ENCODE assay signal across 24 mouse cellular contexts in the genomic region with DNA sequence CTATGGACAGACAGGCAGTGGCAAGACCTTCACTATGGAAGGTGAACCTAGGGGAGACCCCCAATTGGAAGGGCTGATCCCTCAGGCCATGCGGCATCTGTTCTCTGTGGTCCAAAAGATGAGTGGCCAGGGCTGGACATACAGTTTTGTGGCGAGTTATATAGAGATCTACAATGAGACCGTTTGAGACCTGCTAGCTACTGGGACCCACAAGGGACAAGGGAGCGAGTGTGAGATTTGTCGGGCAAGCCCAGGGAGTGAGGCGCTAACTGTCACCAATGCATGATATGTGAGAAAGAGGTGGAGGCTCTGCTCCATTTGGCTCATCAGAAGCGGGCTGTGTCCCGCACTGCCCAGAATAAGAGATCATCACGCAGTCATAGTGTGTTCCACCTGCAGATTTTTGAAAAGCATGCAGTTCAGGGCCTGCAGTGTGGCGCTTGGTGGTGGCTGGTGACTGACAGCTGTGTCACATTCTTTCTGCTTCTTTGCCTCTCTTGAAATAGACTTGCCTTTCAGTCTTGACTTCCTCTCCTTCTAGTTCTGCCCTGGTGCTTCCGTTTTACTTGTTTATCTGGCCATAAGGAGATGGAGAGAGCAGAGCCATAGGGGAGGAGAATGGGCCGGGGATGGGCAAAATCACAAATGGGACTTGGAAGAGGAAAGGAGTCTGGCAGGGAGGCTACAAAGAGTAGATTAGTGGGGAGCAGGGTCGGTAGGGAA. TPM values are rescaled to one million over a fixed set of nuclear protein-coding genes. Genes with fewer than 3 reads are reported as not detected.
A peak's percentile ranks its signal among the peaks of the same experiment; 100 is the strongest.
DNase-seq lines count a peak whose midpoint lies in the region; ATAC-seq and TF ChIP-seq lines count a peak whose summit lies in the region.
"Had no signal": no experiment of that assay in that cellular context is flagged by ENCODE, and none has a peak within 500 bp of the region (broad histone marks: within the 10 kb centered on the region; RNA-seq: fewer than 3 reads in every experiment).

No protein-coding gene starts in this region.

- H3K4me1 ChIP-seq in lung, adult 2 months (ENCODE audit: control insufficient read depth, insufficient read depth, low read length): no peaks in the 10 kb centered on the region
- no peaks in the 10 kb centered on the region for H3K4me1 ChIP-seq in kidney, embryonic 14.5 days (ENCODE audit: control insufficient read depth, insufficient read depth, low read length)
- H3K4me1 ChIP-seq: neural tube, embryonic 12.5 days had no signal

- no peaks in the 10 kb centered on the region for H3K27me3 ChIP-seq in kidney, embryonic 14.5 days (ENCODE audit: control insufficient read depth, insufficient read depth, low read length)
- H3K27me3 ChIP-seq: heart, embryonic 12.5 days; limb, embryonic 15.5 days; neural tube, embryonic 12.5 days had no signal

- 63% methylated on average over 13 of the region's 13 CpGs for whole genome bisulfite sequencing in lung, adult 2 months
- WGBS in kidney, embryonic 14.5 days: 66% methylated on average over 13 of the region's 13 CpGs

- TF ChIP-seq CTCF in lung, adult 2 months (IDR thresholded peaks at IDR 0.05; ENCODE audit: insufficient read depth, low read length): no peak

- H3K9ac ChIP-seq in kidney, embryonic 14.5 days (ENCODE audit: low read depth, low read length): no peak overlapping the region
- H3K9ac ChIP-seq: forebrain, postnatal 0 days; heart, embryonic 12.5 days; hindbrain, embryonic 14.5 days; limb, embryonic 15.5 days; neural tube, embryonic 12.5 days had no signal

- H3K4me3 ChIP-seq in lung, adult 2 months (replicated peaks; ENCODE audit: extremely low read depth, low read depth, low read length): no peak overlapping the region
- H3K4me3 ChIP-seq in kidney, embryonic 14.5 days (ENCODE audit: low read length): no peak overlapping the region
- H3K4me3 ChIP-seq: forebrain, embryonic 10.5 days; gastrocnemius, adult 2 months; heart, embryonic 12.5 days; limb, embryonic 15.5 days; neural tube, embryonic 12.5 days had no signal

- no peaks in the 10 kb centered on the region for H3K36me3 ChIP-seq in kidney, embryonic 14.5 days (ENCODE audit: control insufficient read depth, insufficient read depth, low read length)
- H3K36me3 ChIP-seq: forebrain, embryonic 10.5 days; heart, embryonic 12.5 days; limb, embryonic 15.5 days; neural tube, embryonic 12.5 days had no signal

- no peak overlapping the region for H3K27ac ChIP-seq in kidney, embryonic 14.5 days (ENCODE audit: low read depth, low read length)
- H3K27ac ChIP-seq: forebrain, embryonic 10.5 days; gastrocnemius, adult 2 months; hindbrain, embryonic 14.5 days; limb, embryonic 15.5 days; neural tube, embryonic 12.5 days; stomach, postnatal 0 days had no signal

- peak; percentile 8 for DNase-seq in lung, postnatal 36 days
- no peak for DNase-seq in lung, adult 2 months
- peak; percentile 95 for DNase-seq in adipocyte (ENCODE audit: low spot score)
- DNase-seq in spleen, postnatal 10 days (ENCODE audit: low spot score in 2 of 2): peak; percentile 22 to 55
- no peak for DNase-seq in adrenal gland, adult 18-20 months (ENCODE audit: low spot score in 2 of 2)
- DNase-seq in heart, postnatal 25 days (ENCODE audit: low spot score): no peak
- DNase-seq: adrenal gland, adult 8-10 months; cerebellum, adult 11-12 months; cerebellum, postnatal 25 days; forebrain, postnatal 0 days; gastrocnemius, adult 2 months; heart, adult 11 months; heart, postnatal 14 days; layer of hippocampus, postnatal 36 days; lung, postnatal 4 days had no signal

- intact Hi-C loops in heart, postnatal 25 days (cut with DNase I): no loop called here

- ATAC-seq in megakaryocyte, adult 5-6 weeks (ENCODE audit: poor library complexity, severe bottlenecking): peak; percentile 59
- ATAC-seq in kidney, embryonic 14.5 days (ENCODE audit: low FRiP score, low TSS enrichment): no peak
- ATAC-seq: forebrain, postnatal 0 days had no signal

- no peak overlapping the region for H3K4me2 ChIP-seq in kidney, embryonic 14.5 days (replicated peaks; ENCODE audit: low read depth, low read length)
- H3K4me2 ChIP-seq: heart, embryonic 12.5 days; hindbrain, embryonic 14.5 days; limb, embryonic 15.5 days; midbrain, embryonic 11.5 days; neural tube, embryonic 12.5 days had no signal

- no peaks in the 10 kb centered on the region for H3K9me3 ChIP-seq in kidney, embryonic 14.5 days (ENCODE audit: control insufficient read depth, low read length)
- H3K9me3 ChIP-seq: forebrain, embryonic 10.5 days; heart, embryonic 12.5 days; limb, embryonic 15.5 days; neural tube, embryonic 12.5 days had no signal

- TF ChIP-seq POLR2A in lung, adult 2 months (IDR thresholded peaks at IDR 0.05; ENCODE audit: borderline replicate concordance, extremely low read depth, low read depth, low read length): no peak

RNA-seq across cellular contexts. Expression of a gene that starts 33.7 kb away (rescaled TPM):
- 104 and 117 TPM in 2 replicates for polyA plus RNA-seq in lung, adult 2 months (2012; rRNA removed)
- 0.38 TPM in 1 of 2 replicates, not detected in the other for total RNA-seq in megakaryocyte, adult 5-6 weeks (2015)
- not detected in 2 replicates for total RNA-seq in megakaryocyte, adult 5-6 weeks (2017)
- total RNA-seq in adrenal gland, adult 18-20 months (2021): 10 to 100 TPM; 20.3 to 33.2 TPM
- polyA plus RNA-seq in kidney, embryonic 14.5 days (2014; fragmentation: Nextera tagmentation; extraction: Ambion mirVana): 21.8 and 28.9 TPM in 2 replicates
- 1 to 10 TPM; 3.9 to 4.5 TPM for total RNA-seq in heart, postnatal 25 days (2021)

Comparison
In these comparisons a context has a peak if more than half of its experiments do, and no peak if none do; other contexts are left out.
1. DNase-seq: peak in lung, postnatal 36 days (single experiment), adipocyte (single experiment) and spleen, postnatal 10 days (2 of 2); none in lung, adult 2 months (single experiment), adrenal gland, adult 18-20 months (0 of 2) and heart, postnatal 25 days (single experiment).